Mouse (Mus musculus): ENCODE data around the gene Stard13. TPM values are rescaled to one million over a fixed set of nuclear protein-coding genes. Genes with fewer than 3 reads are reported as not detected.

Gene Stard13
- polyA plus RNA-seq, 1 experiment, result not detected

- Histone ChIP-seq H3K27ac (ENCODE audit: insufficient read depth, low read depth, low read length) (no peak overlapping the region), H3K4me3 (ENCODE audit: insufficient read depth, low read depth, low read length) (no peak overlapping the region), H3K4me1 (ENCODE audit: control insufficient read depth, insufficient read depth, low read length) (peaks cover 5% of the 10 kb centered on the region)
- 71% methylated on average over 6 of the region's 6 CpGs for WGBS
- TF ChIP-seq POLR2A (IDR thresholded peaks at IDR 0.05; ENCODE audit: insufficient read depth, low read depth, low read length) (no peak), CTCF (IDR thresholded peaks at IDR 0.05; ENCODE audit: insufficient read depth, low read depth, low read length) (no peak)
Observed at GRCm38 (mm10) chr5:151028906-151029305, 204.7 kb downstream of the Stard13 start.

DNA sequence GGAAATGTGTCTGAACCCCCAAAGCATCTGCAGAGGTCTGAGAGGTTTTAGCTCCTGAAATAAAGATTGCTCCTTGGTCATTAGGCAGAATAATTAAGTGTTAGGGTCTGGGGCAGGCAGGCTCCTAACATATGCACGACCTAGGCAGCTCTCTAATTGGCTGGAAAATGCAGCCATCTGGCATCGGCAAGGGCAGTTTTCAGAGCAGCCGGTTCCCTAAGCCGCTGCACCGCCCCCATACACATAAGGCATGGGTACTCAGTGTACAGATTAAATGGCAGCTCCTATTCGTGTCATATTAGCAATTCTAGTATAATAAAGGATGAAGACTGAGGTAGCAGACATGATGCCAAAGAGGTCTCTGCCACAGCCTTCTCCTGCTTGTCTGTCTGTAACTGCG lies 206.5 kb downstream of the Stard13 start:
- H3K4me1 ChIP-seq (ENCODE audit: control insufficient read depth, insufficient read depth, low read length), result peaks cover 12% of the 10 kb centered on the region
- WGBS, result 30% methylated on average over 7 of the region's 7 CpGs
- TF ChIP-seq POLR2A (IDR thresholded peaks at IDR 0.05; ENCODE audit: insufficient read depth, low read depth, low read length), result no peak
- TF ChIP-seq CTCF (IDR thresholded peaks at IDR 0.05; ENCODE audit: insufficient read depth, low read depth, low read length), result no peak
- no peak overlapping the region for H3K4me3 ChIP-seq (ENCODE audit: insufficient read depth, low read depth, low read length)
- no peak overlapping the region for H3K27ac ChIP-seq (ENCODE audit: insufficient read depth, low read depth, low read length)

DNA sequence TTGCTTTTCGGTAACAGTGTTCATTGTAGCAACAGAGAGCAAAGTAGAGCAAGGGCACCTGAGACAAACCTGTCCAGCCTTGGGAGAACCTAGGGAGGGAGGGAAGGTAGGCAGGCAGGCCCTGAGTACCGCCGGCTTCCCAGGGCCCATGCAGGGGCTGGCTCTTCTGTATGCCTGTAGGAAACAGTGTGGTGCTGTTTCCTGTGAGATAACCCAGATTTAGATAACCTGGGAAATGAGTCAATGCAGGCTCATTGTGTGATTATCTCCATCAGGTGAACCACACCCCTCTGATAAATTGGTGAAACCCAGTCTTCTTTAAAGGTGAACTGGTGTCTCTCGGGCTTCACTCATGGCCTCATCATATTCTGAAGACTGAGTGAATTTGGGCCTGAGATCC lies 207.6 kb downstream of the Stard13 start:
- no peak for TF ChIP-seq POLR2A (IDR thresholded peaks at IDR 0.05; ENCODE audit: insufficient read depth, low read depth, low read length)
- TF ChIP-seq CTCF (IDR thresholded peaks at IDR 0.05; ENCODE audit: insufficient read depth, low read depth, low read length), result no peak
- WGBS, result 91% methylated on average over 4 of the region's 4 CpGs
- Histone ChIP-seq H3K27ac (ENCODE audit: insufficient read depth, low read depth, low read length) (no peak overlapping the region), H3K4me3 (ENCODE audit: insufficient read depth, low read depth, low read length) (no peak overlapping the region), H3K4me1 (ENCODE audit: control insufficient read depth, insufficient read depth, low read length) (peaks cover 14% of the 10 kb centered on the region)

DNA sequence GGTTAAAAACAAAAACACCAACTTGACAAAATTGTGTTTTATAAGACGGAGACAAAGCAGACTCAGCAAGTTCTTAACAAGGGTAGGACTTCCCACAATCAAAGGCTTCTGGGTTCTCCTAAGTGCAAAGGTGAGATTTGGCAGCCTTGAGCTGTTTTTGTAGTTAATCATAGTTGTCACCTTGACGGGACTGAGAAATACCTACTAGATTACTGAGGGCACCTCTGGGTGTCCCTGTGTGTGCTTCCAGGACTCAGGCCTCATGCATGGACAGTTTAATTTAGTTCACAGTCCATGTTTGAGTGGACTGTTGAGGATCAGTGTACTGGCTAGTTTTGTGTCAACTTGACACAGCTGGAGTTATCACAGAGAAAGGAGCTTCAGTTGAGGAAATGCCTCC lies 209.2 kb downstream of the Stard13 start:
- H3K4me3 ChIP-seq (ENCODE audit: insufficient read depth, low read depth, low read length), result no peak overlapping the region
- WGBS, result 92% methylated on average over 2 of the region's 2 CpGs
- TF ChIP-seq CTCF (IDR thresholded peaks at IDR 0.05; ENCODE audit: insufficient read depth, low read depth, low read length) (no peak), POLR2A (IDR thresholded peaks at IDR 0.05; ENCODE audit: insufficient read depth, low read depth, low read length) (no peak)
- peaks cover 22% of the 10 kb centered on the region for H3K4me1 ChIP-seq (ENCODE audit: control insufficient read depth, insufficient read depth, low read length)
- H3K27ac ChIP-seq (ENCODE audit: insufficient read depth, low read depth, low read length), result no peak overlapping the region

- WGBS, result 18% methylated on average over 8 of the region's 8 CpGs
- Histone ChIP-seq H3K4me1 (ENCODE audit: control insufficient read depth, insufficient read depth, low read length) (peaks cover 22% of the 10 kb centered on the region), H3K4me3 (ENCODE audit: insufficient read depth, low read depth, low read length) (no peak overlapping the region), H3K27ac (ENCODE audit: insufficient read depth, low read depth, low read length) (no peak overlapping the region)
- TF ChIP-seq POLR2A (IDR thresholded peaks at IDR 0.05; ENCODE audit: insufficient read depth, low read depth, low read length) (no peak), CTCF (IDR thresholded peaks at IDR 0.05; ENCODE audit: insufficient read depth, low read depth, low read length) (no peak)
Observed at GRCm38 (mm10) chr5:151023461-151023860, 210.2 kb downstream of the Stard13 start.

GRCm38 (mm10) chr5:151022939-151023338 lies 210.7 kb downstream of the Stard13 start:
- Histone ChIP-seq H3K4me1 (ENCODE audit: control insufficient read depth, insufficient read depth, low read length) (peaks cover 22% of the 10 kb centered on the region), H3K4me3 (ENCODE audit: insufficient read depth, low read depth, low read length) (no peak overlapping the region), H3K27ac (ENCODE audit: insufficient read depth, low read depth, low read length) (no peak overlapping the region)
- WGBS, result 31% methylated on average over 1 of the region's 1 CpGs
- no peak for TF ChIP-seq CTCF (IDR thresholded peaks at IDR 0.05; ENCODE audit: insufficient read depth, low read depth, low read length)
- no peak for TF ChIP-seq POLR2A (IDR thresholded peaks at IDR 0.05; ENCODE audit: insufficient read depth, low read depth, low read length)

DNA sequence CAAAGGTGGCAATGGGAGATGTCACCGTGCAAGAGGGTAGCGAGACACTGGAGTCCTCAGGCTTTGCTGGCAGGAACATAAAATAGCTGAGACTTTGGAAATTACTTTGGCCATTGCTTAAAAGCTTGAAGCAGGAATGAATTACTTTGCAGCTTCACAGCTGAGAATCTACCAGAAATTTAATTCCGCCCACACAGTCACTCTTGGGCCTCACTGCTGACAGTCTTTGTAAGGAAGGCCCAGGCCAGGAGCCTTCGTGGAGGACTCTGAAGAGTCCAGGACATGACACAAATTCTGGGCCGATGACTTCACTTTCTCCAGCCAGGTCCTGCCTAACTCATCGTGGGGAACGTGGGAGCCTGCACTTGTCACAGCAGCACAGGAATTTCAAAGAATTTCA lies 211.6 kb downstream of the Stard13 start:
- WGBS, result 70% methylated on average over 7 of the region's 7 CpGs
- H3K4me3 ChIP-seq (ENCODE audit: insufficient read depth, low read depth, low read length), result no peak overlapping the region
- TF ChIP-seq CTCF (IDR thresholded peaks at IDR 0.05; ENCODE audit: insufficient read depth, low read depth, low read length), result no peak
- TF ChIP-seq POLR2A (IDR thresholded peaks at IDR 0.05; ENCODE audit: insufficient read depth, low read depth, low read length), result no peak
- no peak overlapping the region for H3K27ac ChIP-seq (ENCODE audit: insufficient read depth, low read depth, low read length)
- H3K4me1 ChIP-seq (ENCODE audit: control insufficient read depth, insufficient read depth, low read length), result peaks cover 22% of the 10 kb centered on the region

DNA sequence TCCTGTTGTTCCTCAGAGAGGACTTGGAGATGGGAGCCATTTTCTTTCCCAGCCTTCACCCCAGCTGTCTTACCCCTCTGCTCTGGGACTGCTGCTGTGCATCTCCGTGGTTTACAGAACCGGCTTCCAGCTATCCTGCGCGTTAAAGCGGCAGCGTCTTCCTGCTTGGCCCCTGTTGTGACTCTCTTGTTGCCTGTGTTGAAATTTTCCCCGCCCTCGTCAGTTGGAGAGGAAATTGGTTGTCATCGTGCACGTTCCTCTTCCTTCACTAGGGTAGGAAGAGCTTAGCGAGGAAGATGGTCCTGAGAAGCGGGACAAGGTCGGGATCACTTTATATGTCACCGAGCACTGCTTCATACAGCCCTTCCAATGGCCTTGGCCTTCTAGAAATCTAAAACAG lies 212.8 kb downstream of the Stard13 start:
- no peak overlapping the region for H3K27ac ChIP-seq (ENCODE audit: insufficient read depth, low read depth, low read length)
- TF ChIP-seq POLR2A (IDR thresholded peaks at IDR 0.05; ENCODE audit: insufficient read depth, low read depth, low read length), result no peak
- TF ChIP-seq CTCF (IDR thresholded peaks at IDR 0.05; ENCODE audit: insufficient read depth, low read depth, low read length), result no peak
- WGBS, result 69% methylated on average over 14 of the region's 14 CpGs

DNA sequence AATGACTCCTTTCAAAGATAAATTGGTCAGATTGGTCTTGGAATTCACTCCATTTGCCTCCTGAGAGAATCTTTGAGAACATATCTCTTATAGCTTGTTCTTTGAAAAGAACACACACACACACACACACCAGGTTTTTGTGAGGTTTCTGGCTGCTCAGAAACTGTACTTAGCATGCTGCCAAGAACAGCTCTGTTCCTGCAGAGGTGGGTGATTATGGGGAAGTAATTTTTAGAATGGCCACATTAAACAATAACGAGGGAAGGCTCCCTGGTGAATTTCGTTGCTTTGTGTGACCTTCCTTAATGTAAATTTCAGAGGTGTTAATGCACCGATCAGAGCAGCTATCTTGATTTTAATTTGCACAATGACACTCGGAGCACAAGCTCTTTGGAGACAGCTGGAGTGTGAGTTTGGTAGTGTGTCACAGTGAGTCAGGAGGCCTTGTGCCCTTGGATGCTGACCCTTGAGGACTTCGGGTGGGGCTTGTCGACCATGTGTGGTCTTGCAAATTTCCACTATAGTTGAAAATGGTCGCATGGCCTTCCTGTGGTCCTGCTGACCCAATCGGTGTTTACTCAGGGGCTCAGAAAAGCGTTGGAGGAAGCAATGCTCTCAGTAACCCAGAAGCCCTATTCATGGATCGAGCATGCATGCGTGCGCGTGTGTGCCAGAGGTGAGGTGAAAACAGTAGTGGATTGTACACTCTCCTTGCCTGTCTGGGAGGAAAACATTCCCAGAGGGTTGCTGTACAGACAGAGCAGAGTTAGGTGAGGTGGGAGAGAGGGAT lies 213.4 kb downstream of the Stard13 start:
- Histone ChIP-seq H3K4me3 (ENCODE audit: insufficient read depth, low read depth, low read length) (no peak overlapping the region), H3K4me1 (ENCODE audit: control insufficient read depth, insufficient read depth, low read length) (peaks cover 18% of the 10 kb centered on the region), H3K27ac (ENCODE audit: insufficient read depth, low read depth, low read length) (no peak overlapping the region)
- no peak for TF ChIP-seq CTCF (IDR thresholded peaks at IDR 0.05; ENCODE audit: insufficient read depth, low read depth, low read length)
- TF ChIP-seq POLR2A (IDR thresholded peaks at IDR 0.05; ENCODE audit: insufficient read depth, low read depth, low read length), result no peak
- 67% methylated on average over 13 of the region's 13 CpGs for WGBS

More for the DNA sequence above, 212.8 kb downstream of the Stard13 start:
- H3K4me3 ChIP-seq (ENCODE audit: insufficient read depth, low read depth, low read length), result no peak overlapping the region
- peaks cover 19% of the 10 kb centered on the region for H3K4me1 ChIP-seq (ENCODE audit: control insufficient read depth, insufficient read depth, low read length)
